Mouse (Mus musculus) mature B cell (primary cell): Measurements from ENCODE around the gene Hsf2bp.
"Not testable (repeated sequence)": the region's sequence is repeated elsewhere in the genome, so short reads cannot be mapped to it uniquely, and the experiment has no call there.

ENCODE experiments used
- in situ Hi-C: fragments of 300-500 bp; cut with MboI; formaldehyde crosslinking; loops from 2 replicates; pipeline ENCODE4 v1.14.3; 2019

Hsf2bp gene

GRCm38 (mm10) chr17:32035609-32036508 is at the start of gene Hsf2bp, which contains the start of gene Rrp1b:
Gene Hsf2bp, minus strand, starts transcription at chr17:32036349.
Gene Rrp1b, plus strand, starts transcription at chr17:32036100.
- in situ Hi-C loops, result no loop called here

- in situ Hi-C loops, result no loop called here
Observed at GRCm38 (mm10) chr17:32083351-32083750, 47.2 kb upstream of the Hsf2bp start.

- in situ Hi-C loops, result no loop called here
Observed at GRCm38 (mm10) chr17:32075164-32075563, 39.0 kb upstream of the Hsf2bp start.

DNA sequence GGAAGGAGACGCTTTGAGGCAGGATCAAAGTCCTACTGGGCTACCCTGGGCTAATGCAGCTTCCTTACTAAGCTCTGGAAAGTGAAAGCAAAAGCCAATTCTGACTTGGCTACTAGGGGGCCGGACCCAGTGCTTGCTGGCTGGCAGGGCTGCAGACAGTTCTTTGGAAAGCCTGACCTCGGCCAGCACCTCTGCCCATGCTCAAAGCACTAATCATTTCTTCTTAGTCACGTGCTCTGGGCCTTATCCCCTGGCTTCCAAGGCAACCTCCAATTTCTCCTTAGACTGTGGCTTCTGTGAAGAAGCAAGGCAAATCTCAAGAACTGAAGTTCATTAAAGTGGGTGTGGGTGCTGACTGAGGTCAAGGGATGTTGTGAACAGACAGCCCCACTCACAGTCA is 38.5 kb upstream of the Hsf2bp start:
- in situ Hi-C loops, result no loop called here

GRCm38 (mm10) chr17:32073359-32073758 is 37.2 kb upstream of the Hsf2bp start:
- in situ Hi-C loops, result no loop called here

GRCm38 (mm10) chr17:32068810-32069209 is 32.7 kb upstream of the Hsf2bp start:
- in situ Hi-C loops, result no loop called here

DNA sequence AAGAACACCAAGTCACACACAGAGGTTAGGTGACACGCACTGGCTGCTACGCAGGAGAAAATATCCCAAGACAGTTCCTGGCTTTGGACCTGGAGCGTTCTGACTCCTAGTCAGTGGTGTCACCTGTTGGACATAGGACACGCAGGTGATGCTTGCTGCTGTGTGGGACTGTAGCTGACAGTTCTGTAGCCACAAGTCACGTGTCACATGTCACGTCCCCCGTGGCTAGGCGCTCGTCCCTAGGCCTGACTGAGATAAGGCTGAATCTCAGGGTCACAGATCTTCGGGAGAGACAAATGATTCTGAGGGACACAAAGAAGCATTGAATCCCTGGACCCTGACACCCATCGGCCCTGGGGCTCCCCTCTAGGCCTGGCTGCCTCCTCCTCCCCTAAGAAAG is 32.2 kb upstream of the Hsf2bp start:
- in situ Hi-C loops, result no loop called here

DNA sequence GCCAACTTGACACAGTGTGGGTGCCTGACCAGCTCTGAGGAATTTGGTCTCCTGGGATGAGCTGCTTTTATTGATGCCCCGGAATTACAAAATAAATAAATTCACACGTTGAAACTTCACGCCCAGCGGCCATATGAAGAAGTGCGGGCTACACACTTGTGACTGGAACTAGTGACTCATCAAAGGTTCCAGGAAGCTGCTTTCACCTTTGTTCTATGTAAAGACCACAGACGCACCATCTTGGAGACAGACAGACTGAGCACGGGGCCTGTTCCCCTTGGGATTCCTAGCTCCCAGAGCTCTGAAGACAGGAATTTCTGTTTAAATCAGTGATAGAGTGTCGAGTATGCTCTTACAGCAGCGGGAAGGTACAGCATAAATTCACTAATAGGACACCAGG is 31.4 kb upstream of the Hsf2bp start:
- in situ Hi-C loops, result no loop called here

DNA sequence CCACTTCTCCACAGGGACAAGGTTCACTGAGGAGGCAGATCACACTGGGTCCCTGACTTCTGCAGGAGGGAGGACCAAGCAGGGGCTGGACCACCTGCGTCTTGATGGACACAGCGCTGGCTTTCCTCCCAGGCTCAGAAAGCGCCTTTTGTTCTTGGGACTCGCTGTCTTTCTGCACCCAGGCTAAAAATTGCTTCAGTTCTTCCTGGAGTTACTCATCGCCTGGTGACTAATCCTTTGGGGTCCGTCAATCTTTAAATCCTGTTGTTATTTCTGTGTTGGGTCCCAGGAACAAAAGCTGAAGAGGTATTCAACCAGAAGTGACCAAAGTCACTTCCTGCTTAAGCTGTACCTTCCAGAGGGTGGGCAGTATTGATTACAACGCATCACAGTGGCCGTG is 28.6 kb upstream of the Hsf2bp start:
- in situ Hi-C loops, result not testable (repeated sequence)

DNA sequence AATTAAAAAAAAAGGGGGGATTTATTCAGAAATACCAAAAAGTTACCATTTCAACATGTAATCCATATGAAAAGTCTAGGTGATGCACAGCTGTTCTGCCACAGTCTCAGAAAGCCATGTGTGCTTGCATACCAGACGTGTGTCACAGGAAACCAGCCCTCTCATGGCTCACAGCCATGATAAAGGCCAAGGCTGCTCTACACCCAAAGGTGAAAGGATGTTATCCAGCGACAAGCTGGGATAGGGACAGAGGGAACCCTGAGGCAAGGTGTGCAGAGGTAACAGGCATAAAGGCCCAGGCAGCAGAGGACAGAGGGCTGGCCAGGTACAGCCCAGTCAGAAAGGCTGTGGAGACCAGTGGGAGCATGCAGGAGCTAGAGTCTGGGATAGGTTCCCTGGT is 27.5 kb upstream of the Hsf2bp start:
- in situ Hi-C loops, result no loop called here

DNA sequence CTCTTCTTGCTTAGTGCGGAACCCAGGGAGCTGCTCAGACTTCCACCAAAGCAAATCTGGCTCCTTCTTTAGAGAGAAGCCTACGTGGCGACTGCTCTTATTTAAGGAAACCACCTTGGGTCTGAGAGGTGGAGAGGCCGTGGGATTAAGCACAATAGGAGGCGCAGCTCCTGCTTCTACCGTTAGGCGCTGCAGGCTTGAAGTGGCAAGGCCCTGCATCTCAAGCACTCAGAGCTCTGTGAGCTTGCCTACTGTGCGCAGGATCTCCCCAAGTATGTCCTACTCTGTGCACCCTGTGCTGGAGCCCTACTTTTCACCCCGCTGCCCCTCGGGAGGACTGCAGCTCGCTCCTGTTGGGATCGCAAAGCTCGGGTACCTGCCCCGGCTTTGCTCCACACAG is 25.1 kb upstream of the Hsf2bp start:
- in situ Hi-C loops, result no loop called here

GRCm38 (mm10) chr17:32059084-32059483 is 22.9 kb upstream of the Hsf2bp start:
- in situ Hi-C loops, result no loop called here

DNA sequence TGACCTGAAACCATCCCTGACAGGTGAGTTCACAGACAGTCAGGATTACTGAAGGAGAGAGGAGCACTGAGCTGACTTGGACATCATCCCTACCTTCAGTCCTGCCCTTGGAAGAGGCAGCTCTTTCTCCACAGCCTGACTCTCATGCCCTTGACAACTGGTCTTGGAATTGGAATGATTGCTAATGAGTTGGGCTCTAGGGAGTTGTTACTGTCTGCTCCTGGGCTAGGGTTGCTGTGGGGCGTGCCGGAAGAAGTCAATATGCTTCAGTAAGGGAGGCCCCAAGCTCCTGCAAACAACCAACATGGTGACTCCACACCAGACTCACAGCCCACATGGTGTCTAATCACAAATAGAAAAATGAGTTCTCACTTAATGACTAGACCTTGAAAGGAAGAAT is 21.7 kb upstream of the Hsf2bp start:
- in situ Hi-C loops, result no loop called here

DNA sequence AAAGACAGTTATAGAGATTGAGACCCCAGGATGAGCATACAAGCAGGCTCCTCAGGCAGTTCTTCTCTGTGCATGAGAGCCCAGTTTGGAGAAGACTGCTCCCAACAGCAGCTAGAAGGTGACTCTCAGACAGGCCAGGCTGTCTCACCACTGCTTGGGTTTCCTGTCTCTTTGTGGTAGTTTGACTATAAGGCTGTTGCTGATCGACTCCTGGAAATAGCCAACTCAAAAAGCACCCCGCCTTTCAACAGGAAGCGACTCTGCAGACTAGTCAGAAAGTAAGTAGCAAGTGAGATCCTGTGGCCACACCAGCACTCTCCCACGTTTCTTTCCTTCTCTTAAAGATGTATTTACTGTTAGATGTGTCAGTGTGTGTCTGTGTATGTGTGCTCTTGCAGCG is 17.5 kb upstream of the Hsf2bp start:
- in situ Hi-C loops, result no loop called here

GRCm38 (mm10) chr17:32052237-32053080 is 16.3 kb upstream of the Hsf2bp start:
- in situ Hi-C loops, result no loop called here

GRCm38 (mm10) chr17:32050609-32051008 is 14.5 kb upstream of the Hsf2bp start:
- in situ Hi-C loops, result no loop called here

GRCm38 (mm10) chr17:32049914-32050313 is 13.8 kb upstream of the Hsf2bp start:
- in situ Hi-C loops, result no loop called here

DNA sequence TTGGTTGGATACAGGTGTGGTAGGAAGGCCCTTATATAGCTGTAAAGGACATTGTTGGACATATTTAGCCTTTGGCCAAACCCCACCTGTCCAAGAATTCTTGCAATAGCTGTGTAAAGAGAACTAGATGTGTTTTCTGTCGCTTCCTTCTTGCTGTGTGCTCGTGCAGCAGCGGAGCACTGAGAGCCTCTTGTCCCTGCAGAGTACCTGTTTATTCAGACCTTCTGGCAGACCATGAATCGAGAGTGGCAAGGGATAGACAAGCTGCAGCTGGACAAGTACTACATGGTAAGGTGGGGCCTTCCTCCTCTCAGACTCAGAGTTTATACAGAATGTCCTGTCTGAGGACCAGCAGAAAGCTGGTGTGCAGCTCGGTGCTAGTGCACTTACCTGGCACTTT is 12.2 kb upstream of the Hsf2bp start:
- in situ Hi-C loops, result no loop called here

DNA sequence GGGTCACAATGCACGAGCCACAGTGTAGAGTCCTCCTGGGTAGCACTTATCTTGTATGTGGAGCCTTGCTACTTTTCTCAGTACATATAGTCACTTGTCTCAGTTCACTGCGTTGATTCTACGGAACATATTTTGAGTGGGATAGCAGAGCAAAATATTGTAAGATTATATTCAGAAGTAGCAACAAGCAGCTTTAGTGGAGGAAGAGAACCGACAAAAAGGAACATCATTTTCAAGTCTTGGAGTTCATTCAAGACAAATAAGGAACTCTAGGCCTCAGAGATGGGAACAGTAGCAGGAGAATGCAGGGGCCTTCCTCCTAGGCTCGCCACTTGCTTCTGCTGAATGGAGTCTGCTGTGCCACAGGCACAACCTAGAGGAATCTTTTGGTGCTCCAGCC is 10.4 kb upstream of the Hsf2bp start:
- in situ Hi-C loops, result no loop called here

DNA sequence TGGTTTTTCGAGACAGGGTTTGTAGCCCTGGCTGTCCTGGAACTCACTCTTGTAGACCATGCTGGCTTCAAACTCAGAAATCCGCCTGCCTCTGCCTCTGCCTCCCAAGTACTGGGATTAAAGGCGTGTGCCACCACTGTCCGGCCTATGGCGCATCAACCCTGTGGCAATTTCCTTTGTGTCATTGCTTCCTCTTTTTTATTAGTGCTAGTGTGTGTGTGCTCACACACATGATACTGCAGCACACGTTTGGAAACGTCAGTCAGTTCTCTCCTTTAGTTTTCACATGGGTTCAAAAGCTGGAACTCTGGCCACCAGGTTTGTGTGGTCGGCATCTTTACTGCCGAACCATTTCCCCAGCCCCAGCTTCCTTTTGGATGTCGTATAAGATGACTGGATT is 4.1 kb upstream of the Hsf2bp start:
- in situ Hi-C loops, result no loop called here

DNA sequence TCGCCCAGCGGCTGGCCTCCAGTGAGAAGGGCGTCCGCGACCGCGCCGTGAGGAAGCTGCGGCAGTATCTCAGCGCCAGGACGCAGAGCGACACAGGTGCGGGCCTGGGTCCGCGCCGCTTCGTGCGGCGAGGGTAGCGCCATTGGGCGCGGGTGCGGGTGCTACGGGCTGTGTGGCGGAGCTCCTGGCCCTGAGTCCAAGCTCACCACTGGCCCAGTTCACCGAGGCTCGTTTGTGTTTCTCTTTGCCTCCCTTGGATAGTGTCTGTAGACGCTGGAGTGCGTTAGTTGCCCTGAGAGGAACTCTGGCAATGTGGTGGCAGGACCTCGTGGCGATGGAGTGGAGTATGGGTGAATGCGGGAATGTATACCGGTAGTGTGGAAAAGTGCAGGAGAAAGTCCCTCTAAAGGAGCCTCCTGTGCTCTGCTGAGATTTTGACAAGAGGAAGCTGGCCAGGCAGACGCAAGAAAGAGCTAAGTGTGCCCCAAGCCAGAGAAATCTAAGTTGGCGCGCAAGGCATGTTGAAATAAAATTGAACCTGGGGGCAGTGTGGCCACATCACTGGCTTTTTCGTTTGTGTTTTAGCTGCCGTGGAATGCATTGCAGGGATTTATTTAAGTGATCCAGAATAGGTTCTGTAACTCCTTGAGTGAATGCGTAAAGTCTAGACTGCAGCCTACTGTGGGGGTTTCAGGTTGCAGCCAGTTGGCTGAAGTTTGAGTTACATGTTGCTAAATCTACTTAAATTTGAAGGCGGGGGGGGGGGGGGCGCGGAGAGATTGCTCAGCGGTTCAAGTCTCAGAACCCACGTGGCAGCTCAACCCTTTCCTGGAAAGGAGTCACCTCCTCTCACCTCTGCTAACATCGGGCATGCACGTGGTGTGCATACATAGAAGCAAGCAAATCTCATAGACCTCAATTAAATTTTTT is 625 bp upstream of the Hsf2bp start:
- in situ Hi-C loops, result no loop called here

- in situ Hi-C loops, result no loop called here
Observed at GRCm38 (mm10) chr17:32034322-32034721, 1.8 kb downstream of the Hsf2bp start.
